Mouse (Mus musculus): ENCODE results near the gene Eif3l. TPM values are rescaled to one million over a fixed set of nuclear protein-coding genes. Genes with fewer than 3 reads are reported as not detected.
"Not testable (repeated sequence)": the region's sequence is repeated elsewhere in the genome, so short reads cannot be mapped to it uniquely, and the experiment has no call there.

Gene Eif3l
- polyA plus RNA-seq (2015; fragmentation: Nextera tagmentation; extraction: Ambion mirVana): 179 and 185 TPM in 2 replicates

- H3K9me3 ChIP-seq: no peaks in the 10 kb centered on the region
- peak within 1 kb of the TSS; percentile 89 for H3K4me2 ChIP-seq
- peaks cover 37% of the 10 kb centered on the region for H3K36me3 ChIP-seq
- peak; percentile 87 for ATAC-seq (ENCODE audit: low FRiP score)
- no peaks in the 10 kb centered on the region for H3K27me3 ChIP-seq
- peaks cover 28% of the 10 kb centered on the region for H3K4me1 ChIP-seq (replicated peaks)
- H3K4me3 ChIP-seq: peak within 1 kb of the TSS; percentile 97
- H3K27ac ChIP-seq: peak within 1 kb of the TSS; percentile 82
- H3K9ac ChIP-seq: peak within 1 kb of the TSS; percentile 87
- WGBS: under 1% methylated on average over 49 of the region's 49 CpGs
Observed at GRCm38 (mm10) chr15:79074913-79075532, at the start of gene Eif3l. Gene Eif3l, plus strand, starts transcription at chr15:79075179.

GRCm38 (mm10) chr15:79025687-79026308 lies 49.2 kb upstream of the Eif3l start:
- no peaks in the 10 kb centered on the region for H3K9me3 ChIP-seq
- H3K27me3 ChIP-seq: peaks cover 15% of the 10 kb centered on the region; the same call in 1 of the 2 replicates
- peak overlapping the region; percentile 44 for H3K4me2 ChIP-seq
- H3K9ac ChIP-seq: peak overlapping the region; percentile 58
- H3K4me3 ChIP-seq: 0 out of 2 replicates have a peak overlapping the region, but pooled peaks have one; percentile 4
- H3K27ac ChIP-seq: no peak overlapping the region
- H3K36me3 ChIP-seq: no peaks in the 10 kb centered on the region
- no peak for ATAC-seq (ENCODE audit: low FRiP score)
- 15% methylated on average over 16 of the region's 18 CpGs for WGBS
- H3K4me1 ChIP-seq (replicated peaks): peaks cover 45% of the 10 kb centered on the region

DNA sequence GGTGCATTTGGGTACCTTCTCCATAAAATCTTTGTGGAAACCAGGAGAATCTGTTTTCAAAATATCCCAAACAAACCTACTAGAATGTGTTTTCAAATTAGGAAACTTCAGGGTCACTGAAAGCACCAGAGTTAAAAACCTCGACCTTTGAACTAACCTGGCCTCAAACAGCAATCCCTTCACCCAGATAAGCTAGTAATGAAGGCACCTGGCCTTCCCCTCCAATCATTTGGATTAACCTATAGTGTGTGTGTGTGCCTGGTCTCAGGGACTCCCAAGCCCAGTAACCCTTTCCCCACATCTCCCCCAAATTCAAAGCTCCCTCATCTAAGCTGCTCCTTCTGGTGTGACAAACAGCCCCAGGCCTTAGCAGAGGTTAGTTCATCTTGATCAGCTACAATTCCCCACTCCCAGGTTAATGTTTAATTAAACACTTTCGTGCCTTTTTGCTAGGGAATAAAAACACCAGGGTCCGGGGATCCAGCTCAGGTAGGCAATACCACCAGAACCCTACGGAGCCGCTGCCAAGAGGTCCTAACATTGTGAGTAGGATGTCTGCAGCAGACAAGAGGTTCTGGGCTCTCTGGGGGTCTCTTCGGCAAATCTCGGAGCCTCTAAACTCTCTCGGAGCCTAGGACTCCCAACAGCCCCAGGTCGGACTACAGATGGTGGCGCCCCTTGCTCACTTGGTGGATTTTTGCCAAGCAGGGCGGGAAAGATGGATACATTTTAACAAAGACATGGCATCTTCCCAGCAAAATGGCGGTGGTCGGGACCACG lies 48.3 kb upstream of the Eif3l start:
- no peak for ATAC-seq (ENCODE audit: low FRiP score)
- peak overlapping the region; percentile 99 for H3K4me2 ChIP-seq
- H3K4me3 ChIP-seq: peak overlapping the region; percentile 68
- H3K9me3 ChIP-seq: no peaks in the 10 kb centered on the region
- H3K36me3 ChIP-seq: no peaks in the 10 kb centered on the region
- peak overlapping the region; percentile 98; the same call in 1 of the 2 replicates for H3K27ac ChIP-seq
- peaks cover 54% of the 10 kb centered on the region for H3K4me1 ChIP-seq (replicated peaks)
- peak overlapping the region; percentile 99 for H3K9ac ChIP-seq
- WGBS: 37% methylated on average over 14 of the region's 14 CpGs
- peaks cover 15% of the 10 kb centered on the region; the same call in 1 of the 2 replicates for H3K27me3 ChIP-seq

- H3K4me2 ChIP-seq: peak overlapping the region; percentile 99
- WGBS: 6% methylated on average over 37 of the region's 46 CpGs
- peaks cover 15% of the 10 kb centered on the region; the same call in 1 of the 2 replicates for H3K27me3 ChIP-seq
- peak overlapping the region; percentile 99 for H3K9ac ChIP-seq
- no peaks in the 10 kb centered on the region for H3K36me3 ChIP-seq
- H3K4me3 ChIP-seq: peak overlapping the region; percentile 68
- H3K27ac ChIP-seq: peak overlapping the region; percentile 98
- H3K9me3 ChIP-seq: no peaks in the 10 kb centered on the region
- H3K4me1 ChIP-seq (replicated peaks): peaks cover 60% of the 10 kb centered on the region
- peak; percentile 36; the same call in 1 of the 2 replicates for ATAC-seq (ENCODE audit: low FRiP score)
Observed at GRCm38 (mm10) chr15:79027291-79028205, 47.4 kb upstream of the Eif3l start.

GRCm38 (mm10) chr15:79028237-79028738 lies 46.7 kb upstream of the Eif3l start, which contains the start of gene H1f0:
Gene H1f0, plus strand, starts transcription at chr15:79028450.
- peak within 1 kb of the TSS; percentile 68 for H3K4me3 ChIP-seq
- H3K4me1 ChIP-seq (replicated peaks): peaks cover 64% of the 10 kb centered on the region
- peak; percentile 73 for ATAC-seq (ENCODE audit: low FRiP score)
- peak within 1 kb of the TSS; percentile 98 for H3K27ac ChIP-seq
- H3K27me3 ChIP-seq: 0 out of 2 replicates have a peak, but pooled peaks cover 15% of the 10 kb centered on the region
- peak within 1 kb of the TSS; percentile 99 for H3K9ac ChIP-seq
- peak within 1 kb of the TSS; percentile 99 for H3K4me2 ChIP-seq
- no peaks in the 10 kb centered on the region for H3K36me3 ChIP-seq
- WGBS: under 1% methylated on average over 55 of the region's 58 CpGs
- no peaks in the 10 kb centered on the region for H3K9me3 ChIP-seq

- H3K4me1 ChIP-seq (replicated peaks): peaks cover 64% of the 10 kb centered on the region
- H3K4me3 ChIP-seq: peak overlapping the region; percentile 68
- WGBS: 28% methylated on average over 16 of the region's 16 CpGs
- H3K27me3 ChIP-seq: 0 out of 2 replicates have a peak, but pooled peaks cover 15% of the 10 kb centered on the region
- H3K27ac ChIP-seq: peak overlapping the region; percentile 98
- ATAC-seq (ENCODE audit: low FRiP score): 0 out of 2 replicates have a peak, but pooled peaks have one; percentile 1
- peak overlapping the region; percentile 99 for H3K9ac ChIP-seq
- H3K9me3 ChIP-seq: no peaks in the 10 kb centered on the region
- H3K4me2 ChIP-seq: peak overlapping the region; percentile 99
- no peaks in the 10 kb centered on the region for H3K36me3 ChIP-seq
Observed at GRCm38 (mm10) chr15:79028823-79029484, 46.0 kb upstream of the Eif3l start.

DNA sequence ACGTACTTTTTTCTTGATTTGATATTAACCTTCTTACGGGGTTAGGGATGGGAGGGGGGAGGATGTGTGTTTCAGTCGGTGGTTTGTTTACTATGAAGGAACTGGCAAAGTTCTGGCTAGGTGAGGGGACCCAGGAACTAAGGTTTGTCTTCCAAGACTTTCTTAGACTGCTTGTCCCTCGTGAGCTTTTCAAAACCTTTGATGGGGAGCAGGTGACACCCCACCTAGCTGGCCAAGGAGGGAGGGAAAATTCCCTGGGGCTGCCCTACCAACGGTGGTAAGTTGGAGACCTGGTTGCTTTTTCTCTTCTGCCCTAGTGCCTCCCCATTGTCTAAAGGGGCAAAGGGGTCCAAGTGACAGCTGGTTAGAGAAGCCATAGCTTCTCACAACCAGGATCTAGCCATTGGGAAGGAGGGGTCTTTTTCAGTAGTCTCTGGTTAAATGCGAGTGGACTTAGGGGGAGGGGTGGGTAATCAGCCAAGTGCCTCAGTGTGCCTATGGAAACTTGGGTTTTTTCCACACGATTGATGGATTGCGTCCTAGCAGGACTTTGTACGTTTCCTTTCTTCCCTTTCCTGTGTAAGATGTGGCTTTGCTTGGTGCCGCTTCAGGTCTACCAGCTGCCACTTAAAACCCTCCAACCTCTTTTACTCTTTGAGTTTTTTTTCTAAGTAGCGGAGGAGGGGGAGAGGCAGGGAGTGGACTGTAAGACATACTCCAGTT lies 45.3 kb upstream of the Eif3l start:
- no peak for ATAC-seq (ENCODE audit: low FRiP score)
- H3K27ac ChIP-seq: peak overlapping the region; percentile 71
- no peaks in the 10 kb centered on the region for H3K36me3 ChIP-seq
- H3K27me3 ChIP-seq: 0 out of 2 replicates have a peak, but pooled peaks cover 13% of the 10 kb centered on the region
- peaks cover 64% of the 10 kb centered on the region for H3K4me1 ChIP-seq (replicated peaks)
- peak overlapping the region; percentile 68 for H3K4me3 ChIP-seq
- no peaks in the 10 kb centered on the region for H3K9me3 ChIP-seq
- 10% methylated on average over 11 of the region's 11 CpGs for WGBS
- H3K9ac ChIP-seq: peak overlapping the region; percentile 99
- peak overlapping the region; percentile 99 for H3K4me2 ChIP-seq

DNA sequence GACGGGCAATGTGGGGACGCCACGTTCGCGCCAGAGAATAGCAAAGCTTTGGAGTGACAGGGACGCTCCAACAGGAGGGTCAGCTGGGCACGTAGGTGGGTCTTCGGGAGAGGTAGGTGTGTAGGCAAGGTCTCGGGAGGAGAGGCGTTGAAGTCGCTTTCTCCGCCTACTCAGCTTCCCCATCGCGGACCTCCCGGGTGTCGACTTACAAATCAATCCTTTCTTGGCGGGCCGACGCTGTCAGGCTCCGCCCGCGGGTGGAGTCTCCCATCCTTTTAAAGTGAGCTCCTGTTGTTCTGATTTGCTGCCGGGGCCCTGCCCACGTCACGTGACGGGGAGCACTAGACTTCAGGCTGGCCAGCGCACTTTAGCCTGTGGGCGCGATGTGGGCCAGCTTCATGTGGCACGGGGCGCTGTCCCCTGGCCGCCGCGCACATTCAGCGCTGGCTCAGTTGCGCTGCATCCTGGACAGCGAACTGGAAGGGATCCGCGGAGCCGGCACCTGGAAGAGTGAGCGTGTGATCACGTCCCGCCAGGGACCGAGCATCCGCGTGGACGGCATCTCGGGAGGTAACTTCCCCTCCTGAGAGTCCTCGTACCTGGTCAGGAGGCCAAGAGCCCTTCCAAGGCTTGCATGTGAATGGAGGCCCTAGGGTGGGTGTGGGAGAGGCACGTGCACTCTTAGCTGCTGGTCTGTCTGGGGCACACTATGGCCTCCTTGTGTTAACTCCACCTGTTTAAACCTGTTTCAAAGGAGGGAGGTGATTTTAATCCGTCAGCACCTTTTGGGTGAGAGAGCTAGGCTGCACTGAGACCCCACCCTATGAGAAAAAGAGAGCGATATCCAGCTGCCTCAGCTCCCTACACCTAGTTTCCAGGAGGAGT lies 44.2 kb upstream of the Eif3l start:
- Histone ChIP-seq H3K9me3 (no peaks in the 10 kb centered on the region), H3K4me1 (replicated peaks) (peaks cover 54% of the 10 kb centered on the region), H3K27me3 (0 out of 2 replicates have a peak, but pooled peaks cover 6% of the 10 kb centered on the region), H3K27ac (peak overlapping the region; percentile 71), H3K9ac (peak overlapping the region; percentile 99), H3K4me3 (peak overlapping the region; percentile 68), H3K36me3 (no peaks in the 10 kb centered on the region), H3K4me2 (peak overlapping the region; percentile 99)
- under 1% methylated on average over 52 of the region's 52 CpGs for WGBS
- ATAC-seq (ENCODE audit: low FRiP score): peak; percentile 62

DNA sequence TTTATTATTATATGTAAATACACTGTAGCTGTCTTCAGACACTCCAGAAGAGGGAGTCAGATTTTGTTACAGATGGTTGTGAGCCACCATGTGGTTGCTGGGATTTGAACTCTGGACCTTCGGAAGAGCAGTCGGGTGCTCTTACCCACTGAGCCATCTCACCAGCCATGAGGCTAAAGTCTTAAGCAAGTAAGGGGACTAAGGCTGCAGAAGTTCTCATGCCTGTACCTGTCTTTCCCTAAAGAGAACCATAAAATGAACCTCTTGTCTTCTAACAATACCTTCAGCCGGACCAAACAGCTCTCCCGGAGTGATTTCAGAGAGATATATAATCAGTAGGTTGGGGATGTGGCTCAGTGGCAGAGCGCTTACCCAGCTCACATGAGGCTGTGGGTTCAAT lies 43.1 kb upstream of the Eif3l start:
- not testable (repeated sequence) for ATAC-seq (ENCODE audit: low FRiP score)

More for the DNA sequence above, 43.1 kb upstream of the Eif3l start:
- H3K36me3 ChIP-seq, H3K4me3 ChIP-seq, H3K9me3 ChIP-seq, H3K4me2 ChIP-seq, H3K27ac ChIP-seq, H3K27me3 ChIP-seq: not testable (repeated sequence)
- WGBS: 88% methylated on average over 5 of the region's 5 CpGs
- H3K4me1 ChIP-seq (replicated peaks): peaks cover 46% of the 10 kb centered on the region
- H3K9ac ChIP-seq: peak overlapping the region; percentile 8; the same call in 1 of the 2 replicates
